Mouse (Mus musculus) spleen, adult 2 months (tissue): ENCODE data around the gene Fancl. TPM values are rescaled to one million over a fixed set of nuclear protein-coding genes. Genes with fewer than 3 reads are reported as not detected.

Experiments
- DNase-seq, 2 experiments: peaks; one replicate each; pipeline versions ENCODE4 v3.0.0 to v3.0.0-alpha.2; 2012 to 2021; ENCODE audit warnings: low spot score in 2 of 2, low read depth in 1 of 2
- H3K27ac ChIP-seq: fragments of 200-500 bp; 2 replicates; pipeline ENCODE4 v1.5.1; 2012; ENCODE audit warnings: low read length, inconsistent platforms; ENCODE audit not compliant: insufficient read depth
- H3K27me3 ChIP-seq: fragments of 200-500 bp; 2 replicates; pipeline ENCODE4 v1.6.1; 2012; ENCODE audit warnings: mild to moderate bottlenecking, moderate library complexity, low read length, inconsistent platforms; ENCODE audit not compliant: control insufficient read depth, insufficient read depth
- H3K36me3 ChIP-seq: fragments of 200-500 bp; 2 replicates; pipeline ENCODE4 v1.6.1; 2012; ENCODE audit warnings: mild to moderate bottlenecking, low read length, inconsistent platforms; ENCODE audit not compliant: control insufficient read depth, insufficient read depth
- H3K4me1 ChIP-seq: fragments of 200-500 bp; 2 replicates; pipeline ENCODE4 v1.6.1; 2011; ENCODE audit warnings: inconsistent platforms; ENCODE audit not compliant: control insufficient read depth, insufficient read depth, insufficient read length
- H3K4me3 ChIP-seq: fragments of 200-500 bp; 2 replicates; pipeline ENCODE4 v1.5.1; 2011; ENCODE audit warnings: mild to moderate bottlenecking, inconsistent platforms; ENCODE audit not compliant: insufficient read depth, insufficient read length; ENCODE audit errors: extremely low read depth
- CTCF ChIP-seq: fragments of 200-500 bp; IDR thresholded peaks from 2 replicates; pipeline ENCODE4 v1.5.1; 2011; ENCODE audit warnings: mild to moderate bottlenecking, inconsistent platforms; ENCODE audit not compliant: insufficient read depth, insufficient read length, insufficient replicate concordance; ENCODE audit errors: extremely low read depth
- POLR2A ChIP-seq: fragments of 200-500 bp; IDR thresholded peaks from 2 replicates; pipeline ENCODE4 v1.6.1; 2011; ENCODE audit warnings: low read depth, low read length, inconsistent platforms
- WGBS: fragments of 180-500 bp; shearing (Covaris S2); methylation state at CpG from one replicate; pipeline ENCODE4 v1.1.7; 2018; 5-methylcytosine and 5-hydroxymethylcytosine counted together
- polyA plus RNA-seq: library from polyadenylated mRNA; depleted of rRNA; stranded (reverse); fragments of >200 nt; gene quantifications from 2 replicates; pipeline ENCODE4 v1.2.3, GENCODE M21; 2012

Gene Fancl
- polyA plus RNA-seq, 1 experiment, result 1.6 TPM

DNA sequence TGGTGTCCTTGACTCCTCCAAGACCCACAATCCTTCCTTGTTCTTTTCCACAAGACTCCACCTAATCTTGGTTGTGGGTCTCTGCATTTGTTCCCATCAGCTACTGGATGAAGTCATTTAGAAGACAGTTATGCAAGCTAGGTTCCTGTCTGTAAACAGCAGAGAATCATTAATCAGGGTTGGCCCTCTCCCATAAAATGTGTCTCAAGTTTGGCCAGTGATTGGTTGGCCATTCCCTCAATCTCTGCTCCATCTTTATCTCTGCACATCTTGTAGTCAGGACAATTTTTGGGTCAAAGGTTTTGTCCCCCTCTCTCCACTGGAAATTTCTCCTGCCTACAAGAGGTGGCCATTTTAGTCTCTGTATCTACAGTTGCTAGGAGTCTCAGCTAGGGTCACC is 58.4 kb downstream of the Fancl start:
- H3K4me3 ChIP-seq, result no peak overlapping the region
- H3K27ac ChIP-seq, result no peak overlapping the region
- no peaks in the 10 kb centered on the region for H3K27me3 ChIP-seq
- no peak for DNase-seq
- no peaks in the 10 kb centered on the region; the same call in 1 of the 2 replicates for H3K36me3 ChIP-seq
- TF ChIP-seq CTCF (no peak), POLR2A (no peak)
- no peaks in the 10 kb centered on the region for H3K4me1 ChIP-seq

DNA sequence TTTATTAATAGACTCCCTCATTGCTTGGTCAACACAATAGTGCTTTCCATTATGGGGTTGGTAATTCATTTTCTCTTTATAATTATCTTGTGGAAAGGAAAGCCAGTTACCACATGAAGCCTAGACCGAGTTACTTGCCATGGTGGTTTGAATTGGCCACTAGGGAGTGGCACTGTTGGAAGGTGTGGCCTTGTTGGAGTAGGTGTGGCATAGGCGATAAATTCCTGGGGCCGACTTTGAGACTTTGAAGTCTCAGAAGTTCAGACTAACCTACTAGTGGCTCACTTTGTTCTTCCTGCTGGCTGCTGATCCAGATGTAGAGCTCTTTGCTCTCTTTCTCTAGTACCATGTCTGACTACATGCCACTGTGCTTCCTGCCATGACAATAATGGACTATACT is 63.9 kb downstream of the Fancl start:
- H3K36me3 ChIP-seq, result no peaks in the 10 kb centered on the region; the same call in 1 of the 2 replicates
- H3K4me3 ChIP-seq, result no peak overlapping the region
- WGBS, result 78% methylated on average over 3 of the region's 3 CpGs
- peaks cover 10% of the 10 kb centered on the region; the same call in 1 of the 2 replicates for H3K4me1 ChIP-seq
- H3K27me3 ChIP-seq, result no peaks in the 10 kb centered on the region
- H3K27ac ChIP-seq, result no peak overlapping the region
- no peak for DNase-seq
- no peak for TF ChIP-seq CTCF
- TF ChIP-seq POLR2A, result no peak

- no peak for TF ChIP-seq POLR2A
- no peak for TF ChIP-seq CTCF
- no peak for DNase-seq
Observed at GRCm38 (mm10) chr11:26450636-26451035, 64.7 kb downstream of the Fancl start.

GRCm38 (mm10) chr11:26451228-26451627 is 65.3 kb downstream of the Fancl start:
- Histone ChIP-seq H3K4me3 (no peak overlapping the region), H3K36me3 (no peaks in the 10 kb centered on the region; the same call in 1 of the 2 replicates), H3K4me1 (peaks cover 10% of the 10 kb centered on the region; the same call in 1 of the 2 replicates), H3K27ac (no peak overlapping the region), H3K27me3 (no peaks in the 10 kb centered on the region)
- TF ChIP-seq POLR2A (no peak), CTCF (no peak)
- DNase-seq, result no peak
- 87% methylated on average over 2 of the region's 2 CpGs for WGBS

More at GRCm38 (mm10) chr11:26450636-26451035, 64.7 kb downstream of the Fancl start:
- Histone ChIP-seq H3K4me3 (no peak overlapping the region), H3K27ac (no peak overlapping the region), H3K36me3 (no peaks in the 10 kb centered on the region; the same call in 1 of the 2 replicates), H3K27me3 (no peaks in the 10 kb centered on the region), H3K4me1 (peaks cover 10% of the 10 kb centered on the region; the same call in 1 of the 2 replicates)
- WGBS, result 91% methylated on average over 1 of the region's 1 CpGs

DNA sequence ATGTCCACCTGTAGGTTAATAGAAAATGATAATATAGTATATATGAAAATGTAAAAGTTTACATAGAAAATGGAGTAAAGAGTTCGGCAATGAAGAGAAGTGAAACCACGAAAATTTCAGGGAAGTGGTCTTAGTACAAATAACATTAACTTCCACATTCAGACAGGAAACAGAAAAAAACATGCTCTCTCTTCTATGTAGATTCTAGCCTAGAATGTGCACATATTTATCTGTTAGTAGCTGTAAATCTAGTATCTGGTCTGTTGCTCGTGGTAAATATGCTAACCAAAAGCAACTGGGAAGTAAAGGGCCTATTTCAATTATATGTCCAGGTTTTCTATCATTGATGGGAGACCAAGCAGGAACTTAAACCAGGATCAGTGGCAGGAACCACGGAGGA is 66.8 kb downstream of the Fancl start:
- WGBS, result 30% methylated on average over 4 of the region's 4 CpGs
- Histone ChIP-seq H3K4me1 (peaks cover 10% of the 10 kb centered on the region; the same call in 1 of the 2 replicates), H3K4me3 (no peak overlapping the region), H3K36me3 (no peaks in the 10 kb centered on the region), H3K27me3 (no peaks in the 10 kb centered on the region), H3K27ac (peak overlapping the region; percentile 87)
- peak in 1 of 2 experiments; percentile 33 for DNase-seq
- no peak for TF ChIP-seq CTCF
- no peak for TF ChIP-seq POLR2A

DNA sequence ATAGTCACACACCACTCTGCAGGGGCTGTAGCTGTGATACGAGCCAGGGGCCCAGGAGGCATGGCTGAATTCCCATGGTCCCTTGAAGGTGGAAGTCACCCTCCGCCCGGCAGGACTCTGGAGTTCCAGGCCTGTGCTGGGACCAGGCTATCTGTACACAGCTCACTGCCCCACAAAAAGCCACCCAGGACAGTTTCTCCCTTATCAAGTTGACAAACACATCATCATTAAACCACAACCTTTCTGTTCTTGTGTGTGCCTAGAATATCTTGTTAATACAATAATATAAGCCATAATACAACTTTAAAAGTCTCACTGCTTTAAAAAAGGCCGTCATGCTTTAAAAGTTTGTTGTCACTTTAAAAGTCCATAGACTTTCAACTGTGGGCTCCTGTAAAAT is 68.1 kb downstream of the Fancl start:
- H3K27me3 ChIP-seq, result no peaks in the 10 kb centered on the region
- no peaks in the 10 kb centered on the region for H3K36me3 ChIP-seq
- 89% methylated on average over 4 of the region's 4 CpGs for WGBS
- peak overlapping the region; percentile 87; the same call in 1 of the 2 replicates for H3K27ac ChIP-seq
- TF ChIP-seq CTCF (no peak), POLR2A (no peak)
- no peak for DNase-seq
- no peak overlapping the region for H3K4me3 ChIP-seq
- H3K4me1 ChIP-seq, result peaks cover 10% of the 10 kb centered on the region; the same call in 1 of the 2 replicates

- no peak for DNase-seq
- peaks cover 14% of the 10 kb centered on the region for H3K36me3 ChIP-seq
- no peaks in the 10 kb centered on the region for H3K27me3 ChIP-seq
- WGBS, result 95% methylated on average over 6 of the region's 6 CpGs
- TF ChIP-seq POLR2A (no peak), CTCF (no peak)
- no peak overlapping the region for H3K27ac ChIP-seq
- no peaks in the 10 kb centered on the region for H3K4me1 ChIP-seq
- no peak overlapping the region for H3K4me3 ChIP-seq
Observed at GRCm38 (mm10) chr11:26477037-26477739, 91.3 kb downstream of the Fancl start.
